Mouse (Mus musculus) megakaryocyte, embryonic 14.5 days (primary cell): ENCODE data around the gene Ccdc73. TPM values are rescaled to one million over a fixed set of nuclear protein-coding genes. Genes with fewer than 3 reads are reported as not detected.
A peak's percentile ranks its signal among the peaks of the same experiment; 100 is the strongest.
"Not testable (repeated sequence)": the region's sequence is repeated elsewhere in the genome, so short reads cannot be mapped to it uniquely, and the experiment has no call there.

ENCODE experiments used
- H3K27me3 ChIP-seq: replicated peaks from 2 replicates; pipeline ENCODE3; 2012; ENCODE audit warnings: inconsistent platforms
- H3K36me3 ChIP-seq: replicated peaks from 2 replicates; pipeline ENCODE3; 2012; ENCODE audit warnings: low read length, inconsistent platforms, mixed read lengths
- H3K4me1 ChIP-seq: 2 replicates; pipeline ENCODE4 v1.6.1; 2012; ENCODE audit warnings: inconsistent platforms
- H3K4me3 ChIP-seq: replicated peaks from 2 replicates; pipeline ENCODE3; 2012; ENCODE audit warnings: moderate library complexity, mild to moderate bottlenecking, inconsistent platforms
- H3K9me3 ChIP-seq: 2 replicates; pipeline ENCODE4 v1.6.1; 2012; ENCODE audit warnings: inconsistent platforms
- FLI1 ChIP-seq: IDR thresholded peaks from 2 replicates; pipeline ENCODE4 v1.6.1; 2012; ENCODE audit warnings: low read length, inconsistent platforms, mixed read lengths
- GATA1 ChIP-seq: IDR thresholded peaks from 3 replicates; pipeline ENCODE4 v1.6.1; 2012; ENCODE audit warnings: mixed read lengths, low read length, inconsistent platforms, borderline replicate concordance
- polyA plus RNA-seq: library from polyadenylated mRNA; stranded (reverse); fragments of >175 nt; gene quantifications from 2 replicates; pipeline ENCODE4 v1.2.3, GENCODE M21; 2012; ENCODE audit warnings: low replicate concordance; ENCODE audit not compliant: insufficient read depth

The Ccdc73 gene
- not detected in 2 replicates for polyA plus RNA-seq

GRCm38 (mm10) chr2:104867282-104867855, at the start of gene Ccdc73:
Ccdc73 (plus strand) TSS chr2:104867805.
- TF ChIP-seq GATA1 (no peak), FLI1 (no peak)
- no peaks in the 10 kb centered on the region for H3K4me1 ChIP-seq
- H3K9me3 ChIP-seq, result peaks cover 11% of the 10 kb centered on the region; the same call in 1 of the 2 replicates
- no peak within 1 kb of the TSS for H3K4me3 ChIP-seq
- no peaks in the 10 kb centered on the region for H3K27me3 ChIP-seq
- no peaks in the 10 kb centered on the region for H3K36me3 ChIP-seq

- peaks cover 24% of the 10 kb centered on the region for H3K27me3 ChIP-seq
- H3K36me3 ChIP-seq, H3K9me3 ChIP-seq, H3K4me3 ChIP-seq: not testable (repeated sequence)
- peaks cover 23% of the 10 kb centered on the region for H3K4me1 ChIP-seq
Observed at GRCm38 (mm10) chr2:104818763-104819162, 48.8 kb upstream of the Ccdc73 start.

- H3K4me3 ChIP-seq, result no peak overlapping the region
- no peaks in the 10 kb centered on the region for H3K4me1 ChIP-seq
- peaks cover 2% of the 10 kb centered on the region for H3K27me3 ChIP-seq
- TF ChIP-seq FLI1 (no peak), GATA1 (no peak)
- no peaks in the 10 kb centered on the region for H3K9me3 ChIP-seq
- no peaks in the 10 kb centered on the region for H3K36me3 ChIP-seq
Observed at GRCm38 (mm10) chr2:104826191-104826590, 41.4 kb upstream of the Ccdc73 start.

DNA sequence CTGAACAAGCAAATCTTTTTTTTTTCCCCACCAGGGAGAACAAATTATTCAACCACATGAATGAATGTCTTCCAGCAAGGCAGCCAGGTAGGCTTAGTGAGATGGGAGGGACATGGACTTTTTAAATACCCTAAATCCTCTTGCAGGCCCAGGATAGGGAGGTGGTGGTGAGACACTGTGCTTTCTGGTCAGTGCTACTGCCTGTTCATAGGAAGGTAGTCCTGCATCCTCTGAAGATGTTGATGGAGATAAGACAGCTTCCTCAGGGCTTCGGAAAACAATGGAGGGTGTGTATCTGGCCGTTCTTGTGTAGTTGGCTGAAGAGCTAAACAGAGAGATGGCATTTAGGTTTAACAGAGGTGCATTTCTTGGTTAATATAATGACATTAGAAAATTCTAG, 35.1 kb upstream of the Ccdc73 start:
- no peak overlapping the region for H3K4me3 ChIP-seq
- no peak for TF ChIP-seq FLI1
- no peak for TF ChIP-seq GATA1
- H3K4me1 ChIP-seq, result no peaks in the 10 kb centered on the region
- H3K9me3 ChIP-seq, result no peaks in the 10 kb centered on the region
- peaks cover 8% of the 10 kb centered on the region for H3K36me3 ChIP-seq
- no peaks in the 10 kb centered on the region for H3K27me3 ChIP-seq

DNA sequence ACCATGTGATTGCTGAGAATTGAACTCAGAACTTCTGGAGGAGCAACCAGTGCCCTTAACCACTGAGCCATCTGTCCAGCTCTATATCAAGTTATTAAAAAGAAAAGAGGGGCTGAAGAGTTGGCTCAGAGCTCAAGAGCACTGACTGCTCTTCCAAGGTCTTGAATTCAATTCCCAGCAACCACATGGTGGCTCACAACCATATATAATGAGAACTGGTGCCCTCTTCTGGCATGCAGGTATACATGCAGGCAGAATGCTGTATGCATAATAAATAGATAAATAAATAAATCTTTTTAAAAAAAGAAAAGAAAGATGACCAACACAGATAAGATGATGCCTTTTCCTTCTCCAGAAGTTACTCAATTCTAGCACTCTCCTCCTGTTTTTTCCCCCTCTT, 26.6 kb upstream of the Ccdc73 start:
- TF ChIP-seq GATA1 (no peak), FLI1 (no peak)

DNA sequence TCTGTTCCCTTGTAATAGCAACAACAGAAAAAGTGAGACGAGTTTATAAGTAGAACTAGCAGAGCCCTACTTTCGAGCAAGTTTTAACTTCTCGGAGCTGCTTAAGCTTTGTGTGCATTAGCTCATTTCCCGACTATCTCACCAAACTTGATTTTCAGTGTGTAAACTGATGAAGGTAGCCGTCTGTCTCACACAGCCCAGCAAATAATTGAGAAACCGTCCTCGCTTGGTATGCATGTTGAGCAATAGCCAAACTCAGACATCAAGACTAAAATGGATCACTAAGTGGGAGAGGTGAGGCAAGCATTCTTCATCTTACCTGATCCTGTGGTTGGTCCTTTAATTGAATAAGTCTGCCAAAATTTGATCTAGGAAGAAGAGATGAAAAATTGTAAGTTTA, 25.9 kb upstream of the Ccdc73 start:
- Histone ChIP-seq H3K4me1 (peaks cover 5% of the 10 kb centered on the region), H3K4me3 (no peak overlapping the region), H3K9me3 (no peaks in the 10 kb centered on the region), H3K36me3 (peaks cover 10% of the 10 kb centered on the region), H3K27me3 (no peaks in the 10 kb centered on the region)
- TF ChIP-seq FLI1, result no peak
- TF ChIP-seq GATA1, result no peak

More for the DNA sequence above, 26.6 kb upstream of the Ccdc73 start:
- Histone ChIP-seq H3K36me3 (peaks cover 10% of the 10 kb centered on the region), H3K4me1 (no peaks in the 10 kb centered on the region), H3K9me3 (no peaks in the 10 kb centered on the region), H3K27me3 (no peaks in the 10 kb centered on the region), H3K4me3 (no peak overlapping the region)

GRCm38 (mm10) chr2:104842559-104842958, 25.0 kb upstream of the Ccdc73 start:
- Histone ChIP-seq H3K4me1 (peaks cover 11% of the 10 kb centered on the region), H3K27me3 (no peaks in the 10 kb centered on the region), H3K4me3 (no peak overlapping the region), H3K36me3 (peaks cover 10% of the 10 kb centered on the region), H3K9me3 (no peaks in the 10 kb centered on the region)
- TF ChIP-seq FLI1 (no peak), GATA1 (no peak)

DNA sequence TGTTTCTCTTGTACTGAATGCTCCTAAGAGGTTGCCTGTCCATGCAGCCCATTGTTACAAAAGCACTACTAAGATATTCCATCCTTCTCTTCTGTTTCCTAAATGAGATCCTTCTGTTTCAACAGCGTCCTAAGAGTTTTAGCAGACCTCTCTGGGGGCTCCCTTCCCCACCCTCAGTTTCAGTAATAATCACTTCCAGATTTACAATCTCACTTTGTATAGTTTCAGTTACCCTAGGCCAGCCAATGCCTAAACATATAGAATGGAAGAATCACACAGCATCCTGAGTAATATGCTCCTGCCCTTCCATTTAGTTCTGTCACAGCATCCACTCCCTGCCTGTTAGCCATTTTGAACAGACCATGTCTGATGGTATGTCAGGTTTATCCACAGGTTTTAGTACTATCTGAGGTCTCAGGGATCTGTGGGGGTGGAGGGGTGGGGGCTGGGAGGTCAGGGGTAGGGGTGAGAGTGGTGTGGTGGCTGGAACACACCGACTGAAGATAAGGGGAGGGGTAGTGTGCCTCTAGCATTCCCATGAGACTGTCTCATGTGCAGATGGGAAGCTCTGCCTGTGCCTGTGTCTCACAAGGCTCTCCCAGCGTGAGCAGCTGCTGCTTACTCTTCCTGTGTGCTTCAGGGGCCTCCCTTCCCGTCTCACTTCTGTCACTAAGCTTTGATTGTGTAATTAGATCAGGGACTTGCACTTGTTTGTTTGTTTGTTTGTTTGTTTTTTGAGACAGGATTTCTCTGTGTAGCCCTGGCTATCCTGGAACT, 20.8 kb upstream of the Ccdc73 start:
- TF ChIP-seq FLI1 (no peak), GATA1 (no peak)
- Histone ChIP-seq H3K9me3 (no peaks in the 10 kb centered on the region), H3K4me3 (peak overlapping the region; percentile 65), H3K4me1 (peaks cover 38% of the 10 kb centered on the region), H3K27me3 (peaks cover 22% of the 10 kb centered on the region), H3K36me3 (no peaks in the 10 kb centered on the region)

DNA sequence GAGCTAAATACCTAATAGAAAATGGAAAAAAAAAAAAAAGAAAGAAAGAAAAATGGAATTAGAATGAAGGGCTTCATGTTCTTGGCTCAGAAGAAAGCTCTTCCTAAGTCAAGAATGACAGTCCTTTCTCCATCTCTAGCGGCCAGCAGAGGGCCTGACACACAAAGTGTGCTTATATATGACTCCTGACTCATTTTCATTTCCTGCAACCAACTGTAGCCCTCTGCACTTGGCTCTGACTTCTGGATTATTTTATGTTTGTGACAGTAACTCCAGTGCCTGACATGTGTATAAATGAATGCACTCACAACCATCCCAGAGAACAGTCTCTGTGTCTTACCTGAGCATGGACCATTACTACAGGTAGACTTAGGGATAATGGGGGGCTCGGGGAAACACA, 20.0 kb upstream of the Ccdc73 start:
- TF ChIP-seq GATA1 (no peak), FLI1 (no peak)
- Histone ChIP-seq H3K9me3 (no peaks in the 10 kb centered on the region), H3K4me3 (peak overlapping the region; percentile 74), H3K4me1 (peaks cover 38% of the 10 kb centered on the region), H3K36me3 (no peaks in the 10 kb centered on the region), H3K27me3 (peaks cover 28% of the 10 kb centered on the region)
